Mouse (Mus musculus) thymus, postnatal 10 days (tissue): ENCODE results near the gene Six1.
A peak's percentile ranks its signal among the peaks of the same experiment; 100 is the strongest.
"Not testable (repeated sequence)": the region's sequence is repeated elsewhere in the genome, so short reads cannot be mapped to it uniquely, and the experiment has no call there.

Experiments
- DNase-seq, 2 experiments: peaks; one replicate each; pipeline ENCODE4 v3.0.0; 2021; ENCODE audit warnings: low spot score in 2 of 2

Gene Six1

DNA sequence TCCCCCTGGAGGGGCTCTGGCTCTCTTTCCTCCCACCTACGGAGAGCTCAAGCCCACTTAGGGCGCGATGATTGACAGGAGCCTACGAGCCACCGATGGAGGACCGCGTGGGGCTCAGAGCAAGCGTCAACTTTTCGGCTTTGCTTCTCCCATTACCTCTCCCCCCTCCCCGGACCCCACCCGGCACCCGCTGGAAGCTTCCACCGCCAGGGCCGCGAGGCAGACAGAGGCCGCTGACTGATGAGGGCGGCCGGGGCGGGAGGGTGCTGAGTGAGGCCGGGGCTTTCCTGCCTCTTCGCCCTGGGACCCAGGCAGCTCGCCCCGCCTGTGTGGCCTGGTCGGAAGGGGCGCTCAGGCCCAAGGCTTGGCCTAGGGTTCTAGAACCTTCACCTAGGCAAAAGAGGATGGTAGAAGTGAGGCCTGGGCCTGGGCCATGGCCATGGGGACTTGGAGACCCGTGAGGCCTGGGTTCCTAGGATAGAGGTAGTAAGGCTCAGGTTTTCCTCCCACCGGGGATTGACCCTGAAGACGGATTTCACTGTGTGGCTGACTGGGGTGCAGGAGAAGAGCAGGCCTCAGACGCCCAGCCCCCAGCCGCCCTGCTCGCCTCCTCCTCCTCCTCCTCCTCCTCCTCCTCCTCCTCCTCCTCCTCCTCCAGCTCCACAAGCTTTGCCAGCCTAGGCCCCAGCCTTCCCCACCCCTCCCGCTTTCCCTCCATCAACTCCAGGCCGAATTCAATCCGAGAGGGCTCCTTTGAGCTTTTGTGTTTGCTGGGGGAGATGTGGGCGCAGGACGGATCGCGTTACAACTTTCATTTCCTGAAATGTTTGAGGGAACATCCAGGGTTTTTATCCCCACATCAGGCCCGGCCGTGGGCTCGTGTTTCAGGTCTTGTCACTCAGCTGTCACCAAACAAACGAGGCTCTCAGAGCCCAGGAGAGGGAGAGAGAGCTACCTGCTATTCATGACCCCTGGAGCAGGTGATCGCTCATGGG is 18.5 kb downstream of the Six1 start:
- no peak for DNase-seq

DNA sequence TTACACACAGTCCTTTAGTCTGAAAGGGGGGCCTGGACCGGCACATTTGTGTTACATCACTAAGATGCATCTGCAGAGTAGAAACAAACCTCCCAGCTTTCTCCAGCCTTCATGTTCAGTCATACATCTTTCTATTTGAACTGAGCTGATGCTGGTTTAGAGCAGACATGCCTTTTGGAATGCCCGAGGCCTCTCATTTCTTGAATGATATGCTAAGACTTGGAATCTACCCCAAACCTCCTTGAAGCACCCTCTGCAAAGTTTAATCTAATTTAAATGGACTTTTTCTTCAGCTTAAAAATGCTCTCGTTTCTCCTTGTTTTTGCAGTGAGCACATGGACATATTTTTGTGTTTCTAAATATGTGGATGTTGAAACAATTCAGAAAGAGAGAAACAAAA is 21.0 kb downstream of the Six1 start:
- DNase-seq, result no peak

DNA sequence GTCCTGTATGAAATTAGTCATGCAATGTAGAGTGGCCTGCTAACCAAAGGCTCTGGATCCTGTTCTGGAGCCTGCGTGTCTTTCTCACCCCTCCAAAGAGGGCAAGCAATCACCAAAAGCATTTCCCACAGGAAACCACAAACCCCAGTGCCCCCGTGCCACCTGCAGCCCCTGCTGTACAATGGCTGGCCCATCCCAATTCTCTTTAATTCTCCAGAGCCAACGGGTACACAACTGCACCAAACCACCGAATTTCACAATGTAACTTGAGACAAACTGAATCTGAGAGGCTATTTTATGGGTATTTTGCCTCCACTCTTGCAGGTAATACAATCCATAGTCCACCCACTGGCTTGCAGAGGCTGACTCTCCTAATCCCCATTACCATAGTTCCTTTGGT is 22.4 kb downstream of the Six1 start:
- no peak for DNase-seq

DNA sequence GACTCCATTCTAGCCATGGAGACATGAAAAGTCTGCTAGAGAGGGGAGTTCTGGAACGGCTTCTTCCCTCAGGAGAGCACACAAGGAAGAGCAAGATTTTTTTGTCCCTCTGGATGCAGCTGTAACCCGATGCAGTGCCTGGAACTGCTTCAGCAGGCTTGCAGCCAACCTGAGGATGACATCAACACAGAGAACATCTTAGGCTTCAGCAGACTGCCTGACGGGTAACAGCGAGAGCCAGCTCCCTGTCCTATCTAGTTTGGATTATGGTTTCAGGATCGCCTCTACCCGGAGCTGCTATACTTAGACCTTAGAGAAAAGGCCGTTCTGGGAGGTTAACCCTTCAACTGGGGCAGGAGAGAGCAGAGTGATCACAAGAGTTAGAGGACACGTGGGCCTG is 28.2 kb downstream of the Six1 start:
- DNase-seq, result no peak

DNA sequence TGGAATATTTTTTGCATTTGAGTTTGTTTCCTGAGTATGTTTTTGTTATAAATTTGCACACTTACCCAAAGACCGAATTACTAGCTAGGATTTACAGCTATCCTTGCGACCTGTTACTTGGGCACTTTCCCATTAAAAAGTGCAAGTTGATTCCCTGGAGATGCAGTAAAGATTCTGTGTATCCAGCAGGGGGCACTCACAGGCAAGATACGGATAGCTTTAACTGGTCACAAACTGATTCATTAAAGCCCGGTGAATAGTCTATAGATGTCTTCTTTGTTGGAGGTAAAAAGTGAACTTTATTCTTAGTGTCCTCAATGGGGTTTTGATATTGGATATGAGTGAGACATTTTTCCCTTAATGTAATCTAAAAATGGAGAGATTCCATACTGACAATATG is 32.7 kb downstream of the Six1 start:
- DNase-seq, result peak in 1 of 2 experiments; percentile 73

DNA sequence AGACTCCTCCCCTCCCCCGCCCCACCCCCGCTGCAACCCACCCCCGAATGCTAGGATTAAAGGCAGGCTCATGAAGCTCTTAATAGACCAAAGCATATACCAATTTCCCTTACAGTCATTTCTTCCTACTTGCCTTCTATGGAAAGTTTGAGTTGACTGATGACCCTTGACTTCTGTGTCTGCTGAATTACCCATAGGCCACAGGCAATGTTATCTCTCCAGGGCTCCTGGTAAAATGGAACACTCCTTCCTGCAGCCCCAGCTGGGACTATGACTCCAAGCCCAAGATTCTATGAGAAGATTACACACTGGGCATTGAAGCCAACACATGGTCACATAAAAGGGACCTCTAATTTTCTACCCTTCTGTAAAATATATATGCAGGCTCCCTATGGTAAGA is 33.3 kb downstream of the Six1 start:
- no peak for DNase-seq

DNA sequence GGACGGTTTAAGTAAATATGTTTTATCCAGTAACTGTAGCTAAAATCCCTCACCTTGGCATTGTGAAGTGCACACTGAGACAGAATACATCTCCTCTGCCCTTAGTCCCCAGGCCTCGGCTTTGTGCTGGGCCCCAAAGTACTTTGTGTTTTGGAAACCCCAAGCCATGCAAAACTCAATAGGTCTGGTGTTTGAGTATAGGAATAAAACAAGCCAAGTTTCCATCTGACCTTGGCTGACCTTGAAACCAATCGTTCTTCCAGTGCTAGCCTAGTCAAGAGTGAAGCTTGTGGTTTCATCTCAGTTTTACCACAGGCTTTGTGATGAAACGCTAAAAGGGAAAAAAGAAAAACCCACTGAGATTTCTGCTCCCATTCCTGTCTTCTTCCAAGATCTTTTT is 34.8 kb downstream of the Six1 start:
- DNase-seq, result no peak

DNA sequence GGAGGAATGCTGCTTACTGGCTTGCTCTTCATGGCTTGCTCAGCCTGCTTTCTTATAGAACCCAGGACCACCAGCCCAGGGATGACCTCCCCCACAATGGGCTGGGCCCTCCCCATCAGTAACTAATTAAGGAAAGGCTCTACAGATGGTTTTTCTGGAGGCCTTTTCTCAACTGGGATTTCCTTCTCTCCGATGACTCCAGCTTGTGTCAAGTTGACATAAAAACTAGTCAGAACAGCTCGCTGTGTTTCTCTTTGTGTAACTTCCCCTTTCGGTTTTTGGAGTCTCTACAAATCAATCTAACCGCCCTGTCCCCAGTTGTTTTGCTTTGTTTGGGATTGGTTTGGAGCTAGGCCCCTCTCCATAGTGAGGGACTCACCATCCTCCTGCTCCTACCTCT is 37.5 kb downstream of the Six1 start:
- DNase-seq, result no peak

DNA sequence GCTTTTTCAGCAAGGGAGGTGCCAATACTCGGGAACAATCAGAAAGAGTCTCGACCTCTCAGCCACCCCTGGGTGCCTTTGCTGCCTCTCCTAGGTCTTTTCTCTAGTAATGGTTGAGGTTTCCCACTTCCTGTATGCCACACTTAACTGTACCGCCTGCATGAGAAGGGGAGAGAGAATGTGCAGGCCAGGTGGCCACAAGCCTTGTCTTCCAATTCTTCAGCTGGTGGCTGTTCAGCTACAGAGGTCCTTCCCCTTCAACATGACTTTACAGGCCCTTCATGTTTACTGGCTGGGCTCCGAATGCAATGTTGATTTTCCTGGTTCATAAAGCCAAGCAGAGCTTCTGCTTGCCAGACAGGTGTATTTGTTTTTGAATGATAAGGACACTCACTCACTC is 39.4 kb downstream of the Six1 start:
- DNase-seq, result peak; percentile 9 to 32

DNA sequence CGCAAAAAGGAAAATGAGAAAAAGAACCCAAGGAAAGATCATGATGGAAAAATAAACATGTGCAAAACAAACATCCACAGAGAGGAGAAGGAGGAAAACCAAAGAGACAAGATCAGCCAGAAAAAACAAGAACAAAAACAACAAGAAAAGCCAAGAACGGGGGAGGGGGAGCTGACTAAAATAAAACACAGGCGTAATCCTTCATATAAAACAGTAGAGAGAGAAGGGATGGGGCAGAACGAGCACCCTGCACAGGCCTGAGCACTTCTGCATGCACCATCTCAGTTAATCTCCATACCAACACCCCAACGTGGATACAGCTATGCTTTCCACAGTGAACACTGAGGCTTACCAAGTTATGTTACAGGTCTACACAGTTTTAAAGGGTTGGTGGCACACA is 40.9 kb downstream of the Six1 start:
- no peak for DNase-seq

DNA sequence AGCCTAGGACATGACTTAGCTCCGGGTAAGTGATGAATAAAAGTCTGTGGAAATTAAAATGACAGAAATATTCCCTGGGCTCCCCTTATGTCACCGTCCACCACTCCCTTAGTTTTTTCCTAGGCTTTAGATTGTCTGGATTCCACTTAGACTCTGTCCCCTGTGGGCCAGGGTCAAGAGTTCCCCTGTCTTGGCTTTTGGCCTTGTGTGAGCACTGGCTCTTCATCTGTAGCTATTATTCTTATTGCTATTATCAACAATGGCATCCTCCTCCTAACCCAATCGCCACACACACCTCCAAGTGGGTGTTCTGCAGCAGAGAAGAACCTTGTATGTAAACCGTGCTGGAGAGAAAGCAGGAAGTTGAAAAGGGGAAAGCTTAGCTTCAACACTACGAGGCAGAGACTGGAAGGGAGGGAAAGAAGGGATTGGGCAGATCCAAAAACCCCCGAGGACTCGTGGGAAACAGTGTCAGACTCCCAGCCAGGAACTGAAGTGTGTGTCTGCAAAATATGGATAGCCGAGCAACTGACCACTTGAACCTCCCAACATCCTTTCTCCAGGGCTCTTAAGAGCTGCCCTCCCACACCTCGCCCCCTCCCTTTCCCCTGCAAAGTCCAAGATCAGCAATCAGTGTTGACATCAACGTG is 41.4 kb downstream of the Six1 start:
- DNase-seq, result no peak

DNA sequence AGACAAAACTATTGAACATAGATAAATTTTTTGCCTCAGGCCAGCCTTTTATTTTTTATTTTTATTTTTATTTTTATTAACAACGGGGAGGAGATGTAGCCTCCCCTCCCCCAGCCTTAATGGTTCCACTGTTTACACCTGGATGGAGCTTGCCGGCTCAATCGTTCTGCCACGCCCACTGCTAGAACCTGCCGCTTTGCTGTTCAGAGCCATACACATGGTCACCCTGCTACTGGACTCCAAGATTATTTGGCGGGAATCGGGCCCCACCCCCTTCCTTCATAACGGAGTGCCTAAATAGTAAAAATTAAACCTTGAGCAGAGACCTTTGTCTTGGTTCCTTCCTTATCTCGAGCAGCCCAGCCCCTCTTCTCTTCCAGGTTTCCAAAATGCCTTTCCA is 50.8 kb downstream of the Six1 start:
- not testable (repeated sequence) for DNase-seq

DNA sequence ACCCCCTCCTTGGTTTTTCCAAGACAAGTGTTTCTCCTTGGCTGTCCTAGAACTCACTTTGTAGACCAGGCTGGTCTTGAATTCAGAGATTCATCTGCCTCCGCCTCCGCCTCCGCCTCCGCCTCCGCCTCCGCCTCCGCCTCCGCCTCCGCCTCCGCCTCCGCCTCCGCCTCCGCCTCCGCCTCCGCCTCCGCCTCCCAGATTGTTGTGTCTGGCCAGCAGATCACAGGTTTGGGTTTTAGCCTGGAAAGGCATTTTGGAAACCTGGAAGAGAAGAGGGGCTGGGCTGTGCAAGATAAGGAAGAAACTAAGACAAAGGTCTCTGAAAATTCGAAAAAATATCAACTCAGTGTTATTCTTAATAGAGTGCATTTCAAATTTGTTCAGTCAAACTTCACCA is 51.4 kb downstream of the Six1 start:
- peak; percentile 6 for DNase-seq

DNA sequence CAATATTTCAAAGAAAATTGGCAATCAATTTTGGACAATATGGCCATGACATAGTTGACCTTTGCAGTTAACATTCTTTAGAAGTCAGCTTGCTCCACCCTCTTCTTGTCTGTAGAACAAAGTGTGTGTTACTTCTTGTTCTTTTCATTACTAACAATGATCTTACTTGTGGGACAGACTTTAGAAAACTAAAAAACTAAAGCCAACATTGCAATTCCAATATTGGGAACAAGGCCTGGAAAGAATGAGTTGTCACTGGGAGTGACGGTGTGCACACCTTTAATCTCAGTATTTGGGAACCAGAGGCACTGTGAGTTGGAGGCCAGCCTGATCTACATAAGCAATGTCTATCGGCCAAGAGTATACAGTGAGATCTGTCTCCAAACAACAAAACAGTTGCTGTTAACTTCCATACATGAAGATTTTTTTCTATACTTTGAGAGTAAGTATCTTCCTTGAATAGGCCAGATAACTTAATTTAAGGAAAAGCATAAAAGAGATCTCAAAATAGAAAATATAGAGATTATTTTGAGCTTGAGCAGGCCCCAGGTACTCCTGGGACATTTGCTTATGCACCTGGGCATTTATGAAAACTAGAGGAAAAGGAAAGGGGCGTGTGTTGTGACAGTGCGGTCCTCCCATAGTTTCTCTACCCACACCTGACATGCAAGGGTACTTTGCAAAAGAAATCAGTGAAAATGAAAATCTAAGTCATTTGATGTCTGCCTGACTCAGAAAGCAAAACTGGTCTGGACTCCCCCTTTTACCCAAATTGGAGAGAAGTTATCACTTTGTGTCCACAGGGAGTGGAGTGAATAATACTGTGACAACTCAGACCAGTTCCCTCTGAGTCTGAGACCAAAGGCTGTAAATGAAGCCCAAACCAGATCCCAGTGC is 55.3 kb downstream of the Six1 start:
- no peak for DNase-seq

DNA sequence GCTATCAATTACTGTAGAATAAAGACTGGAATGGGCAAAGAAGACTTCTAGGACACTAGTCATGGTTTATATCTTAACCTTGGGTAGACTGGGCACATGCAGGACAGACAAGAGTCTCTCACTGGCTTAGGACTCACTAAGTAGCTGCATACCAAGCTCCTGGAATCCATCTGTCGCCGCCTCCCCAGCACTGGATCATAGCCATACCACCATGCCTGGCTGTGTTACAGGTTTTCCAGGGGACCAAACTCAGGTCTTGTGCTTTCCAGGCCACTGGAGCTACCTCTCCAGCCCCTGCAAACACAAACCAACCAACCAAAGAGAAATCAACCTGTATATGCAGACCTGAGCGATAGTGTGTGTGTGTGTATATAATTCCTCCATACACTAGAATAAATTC is 57.0 kb downstream of the Six1 start:
- no peak for DNase-seq
